Mouse (Mus musculus) C2C12 (cell line): ENCODE data around the gene Phc1.
A peak's percentile ranks its signal among the peaks of the same experiment; 100 is the strongest.

Experiments used
- CTCF ChIP-seq: IDR thresholded peaks from one replicate; pipeline ENCODE4 v1.5.1; 2011; ENCODE audit not compliant: control insufficient read depth, insufficient read depth, insufficient read length
- MYOD1 ChIP-seq: IDR thresholded peaks from one replicate; pipeline ENCODE4 v1.6.1; 2011; ENCODE audit warnings: low read depth; ENCODE audit not compliant: control insufficient read depth, insufficient read length
- MYOG ChIP-seq: IDR thresholded peaks from one replicate; pipeline ENCODE4 v1.6.1; 2011; ENCODE audit not compliant: control insufficient read depth, insufficient read length; ENCODE audit errors: extremely low read depth
- USF1 ChIP-seq: IDR thresholded peaks from one replicate; pipeline ENCODE4 v1.6.1; 2011; ENCODE audit warnings: low read depth, mild to moderate bottlenecking, control low read depth, moderate library complexity

DNA sequence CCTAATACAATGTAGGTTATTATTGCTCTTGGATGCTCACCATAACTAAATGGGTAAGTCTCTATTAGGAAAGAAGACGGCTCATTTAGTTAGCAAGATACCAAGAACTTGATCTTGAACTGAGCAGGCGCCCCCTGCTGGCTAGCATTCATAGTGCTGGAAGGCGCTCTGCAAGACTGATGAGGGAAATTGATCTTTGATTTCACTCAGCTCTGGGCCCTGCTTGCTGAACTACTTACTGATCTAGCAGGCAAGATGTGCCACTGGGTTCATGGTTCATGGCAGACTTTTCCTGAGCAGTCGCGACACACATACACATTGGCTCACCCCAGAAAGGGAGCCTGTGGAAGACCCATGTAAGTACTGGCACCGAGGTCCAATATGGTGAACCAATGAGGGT is 36.0 kb downstream of the Phc1 start:
- TF ChIP-seq CTCF (peak; percentile 38), MYOD1 (no peak), MYOG (no peak), USF1 (no peak)
